Mouse (Mus musculus): ENCODE results near the gene Tgfbr1. TPM values are rescaled to one million over a fixed set of nuclear protein-coding genes. Genes with fewer than 3 reads are reported as not detected.

The Tgfbr1 gene
- polyA plus RNA-seq, 1 experiment = 2.4 TPM

GRCm38 (mm10) chr4:47311929-47312328 is 41.1 kb upstream of the Tgfbr1 start:
- Histone ChIP-seq H3K79me3 (ENCODE audit: low read depth) (no peaks in the 10 kb centered on the region), H3K79me2 (ENCODE audit: control insufficient read depth, insufficient read depth) (no peaks in the 10 kb centered on the region), H3K36me3 (ENCODE audit: control insufficient read depth, insufficient read depth) (no peaks in the 10 kb centered on the region), H3ac (ENCODE audit: control insufficient read depth, insufficient read length, low read depth) (no peak overlapping the region), H3K4me3 (ENCODE audit: insufficient read depth, poor library complexity, severe bottlenecking) (no peak overlapping the region), H3K27me3 (ENCODE audit: control insufficient read depth, insufficient read depth, insufficient read length) (no peaks in the 10 kb centered on the region)
- TF ChIP-seq MYOG (IDR thresholded peaks at IDR 0.05; ENCODE audit: control insufficient read depth, extremely low read depth, insufficient read length) (no peak), CEBPB (IDR thresholded peaks at IDR 0.05; ENCODE audit: low read depth) (no peak), MYOD1 (IDR thresholded peaks at IDR 0.05; ENCODE audit: control insufficient read depth, insufficient read length, low read depth) (no peak), USF1 (IDR thresholded peaks at IDR 0.05; ENCODE audit: low read depth) (no peak), FOSL1 (IDR thresholded peaks at IDR 0.05; ENCODE audit: insufficient read depth, low read length, poor library complexity, severe bottlenecking) (no peak), CTCF (IDR thresholded peaks at IDR 0.05; ENCODE audit: control insufficient read depth, insufficient read depth, insufficient read length) (no peak), MAX (IDR thresholded peaks at IDR 0.05) (no peak)

- no peak overlapping the region for H3ac ChIP-seq (ENCODE audit: control insufficient read depth, insufficient read length, low read depth)
- no peaks in the 10 kb centered on the region for H3K27me3 ChIP-seq (ENCODE audit: control insufficient read depth, insufficient read depth, insufficient read length)
- no peaks in the 10 kb centered on the region for H3K36me3 ChIP-seq (ENCODE audit: control insufficient read depth, insufficient read depth)
- TF ChIP-seq CEBPB (IDR thresholded peaks at IDR 0.05; ENCODE audit: low read depth) (no peak), FOSL1 (IDR thresholded peaks at IDR 0.05; ENCODE audit: insufficient read depth, low read length, poor library complexity, severe bottlenecking) (no peak), CTCF (IDR thresholded peaks at IDR 0.05; ENCODE audit: control insufficient read depth, insufficient read depth, insufficient read length) (no peak), MYOD1 (IDR thresholded peaks at IDR 0.05; ENCODE audit: control insufficient read depth, insufficient read length, low read depth) (no peak)
- H3K79me2 ChIP-seq (ENCODE audit: control insufficient read depth, insufficient read depth) = no peaks in the 10 kb centered on the region
- no peaks in the 10 kb centered on the region for H3K79me3 ChIP-seq (ENCODE audit: low read depth)
- no peak overlapping the region for H3K4me3 ChIP-seq (ENCODE audit: insufficient read depth, poor library complexity, severe bottlenecking)
These were observed 40.3 kb upstream of the Tgfbr1 start for GRCm38 (mm10) chr4:47312676-47313075.

GRCm38 (mm10) chr4:47313710-47314410 is 39.2 kb upstream of the Tgfbr1 start:
- TF ChIP-seq MYOG (IDR thresholded peaks at IDR 0.05; ENCODE audit: control insufficient read depth, extremely low read depth, insufficient read length) = no peak
- TF ChIP-seq CTCF (IDR thresholded peaks at IDR 0.05; ENCODE audit: control insufficient read depth, insufficient read depth, insufficient read length) = no peak
- no peak for TF ChIP-seq USF1 (IDR thresholded peaks at IDR 0.05; ENCODE audit: low read depth)
- no peak for TF ChIP-seq MAX (IDR thresholded peaks at IDR 0.05)
- TF ChIP-seq CEBPB (IDR thresholded peaks at IDR 0.05; ENCODE audit: low read depth) = no peak
- TF ChIP-seq FOSL1 (IDR thresholded peaks at IDR 0.05; ENCODE audit: insufficient read depth, low read length, poor library complexity, severe bottlenecking) = no peak
- no peak for TF ChIP-seq MYOD1 (IDR thresholded peaks at IDR 0.05; ENCODE audit: control insufficient read depth, insufficient read length, low read depth)
- H3K36me3 ChIP-seq (ENCODE audit: control insufficient read depth, insufficient read depth) = no peaks in the 10 kb centered on the region
- H3K27me3 ChIP-seq (ENCODE audit: control insufficient read depth, insufficient read depth, insufficient read length) = no peaks in the 10 kb centered on the region
- no peak overlapping the region for H3K4me3 ChIP-seq (ENCODE audit: insufficient read depth, poor library complexity, severe bottlenecking)
- H3ac ChIP-seq (ENCODE audit: control insufficient read depth, insufficient read length, low read depth) = no peak overlapping the region
- no peaks in the 10 kb centered on the region for H3K79me3 ChIP-seq (ENCODE audit: low read depth)
- H3K79me2 ChIP-seq (ENCODE audit: control insufficient read depth, insufficient read depth) = no peaks in the 10 kb centered on the region

GRCm38 (mm10) chr4:47315458-47315857 is 37.6 kb upstream of the Tgfbr1 start:
- Histone ChIP-seq H3K36me3 (ENCODE audit: control insufficient read depth, insufficient read depth) (no peaks in the 10 kb centered on the region), H3K27me3 (ENCODE audit: control insufficient read depth, insufficient read depth, insufficient read length) (no peaks in the 10 kb centered on the region), H3ac (ENCODE audit: control insufficient read depth, insufficient read length, low read depth) (no peak overlapping the region), H3K79me3 (ENCODE audit: low read depth) (no peaks in the 10 kb centered on the region), H3K4me3 (ENCODE audit: insufficient read depth, poor library complexity, severe bottlenecking) (no peak overlapping the region), H3K79me2 (ENCODE audit: control insufficient read depth, insufficient read depth) (no peaks in the 10 kb centered on the region)
- TF ChIP-seq MYOD1 (IDR thresholded peaks at IDR 0.05; ENCODE audit: control insufficient read depth, insufficient read length, low read depth) = no peak
- no peak for TF ChIP-seq FOSL1 (IDR thresholded peaks at IDR 0.05; ENCODE audit: insufficient read depth, low read length, poor library complexity, severe bottlenecking)
- TF ChIP-seq CTCF (IDR thresholded peaks at IDR 0.05; ENCODE audit: control insufficient read depth, insufficient read depth, insufficient read length) = no peak
- TF ChIP-seq CEBPB (IDR thresholded peaks at IDR 0.05; ENCODE audit: low read depth) = no peak
- TF ChIP-seq MAX (IDR thresholded peaks at IDR 0.05) = no peak
- TF ChIP-seq USF1 (IDR thresholded peaks at IDR 0.05; ENCODE audit: low read depth) = no peak
- no peak for TF ChIP-seq MYOG (IDR thresholded peaks at IDR 0.05; ENCODE audit: control insufficient read depth, extremely low read depth, insufficient read length)

GRCm38 (mm10) chr4:47316432-47316831 is 36.6 kb upstream of the Tgfbr1 start:
- H3K79me3 ChIP-seq (ENCODE audit: low read depth) = no peaks in the 10 kb centered on the region

More at GRCm38 (mm10) chr4:47316432-47316831, 36.6 kb upstream of the Tgfbr1 start:
- Histone ChIP-seq H3ac (ENCODE audit: control insufficient read depth, insufficient read length, low read depth) (no peak overlapping the region), H3K4me3 (ENCODE audit: insufficient read depth, poor library complexity, severe bottlenecking) (no peak overlapping the region), H3K36me3 (ENCODE audit: control insufficient read depth, insufficient read depth) (no peaks in the 10 kb centered on the region), H3K79me2 (ENCODE audit: control insufficient read depth, insufficient read depth) (no peaks in the 10 kb centered on the region), H3K27me3 (ENCODE audit: control insufficient read depth, insufficient read depth, insufficient read length) (no peaks in the 10 kb centered on the region)
- TF ChIP-seq USF1 (IDR thresholded peaks at IDR 0.05; ENCODE audit: low read depth) = no peak
- TF ChIP-seq MYOD1 (IDR thresholded peaks at IDR 0.05; ENCODE audit: control insufficient read depth, insufficient read length, low read depth) = no peak
- TF ChIP-seq MAX (IDR thresholded peaks at IDR 0.05) = no peak
- TF ChIP-seq CTCF (IDR thresholded peaks at IDR 0.05; ENCODE audit: control insufficient read depth, insufficient read depth, insufficient read length) = no peak
- no peak for TF ChIP-seq FOSL1 (IDR thresholded peaks at IDR 0.05; ENCODE audit: insufficient read depth, low read length, poor library complexity, severe bottlenecking)
- TF ChIP-seq MYOG (IDR thresholded peaks at IDR 0.05; ENCODE audit: control insufficient read depth, extremely low read depth, insufficient read length) = no peak
- no peak for TF ChIP-seq CEBPB (IDR thresholded peaks at IDR 0.05; ENCODE audit: low read depth)
